Mouse (Mus musculus) lung, postnatal 0 days (tissue): ENCODE measurements around the gene Psmd9.

Experiments used
- CTCF ChIP-seq: IDR thresholded peaks from 2 replicates; pipeline ENCODE4 v1.5.1; 2016; ENCODE audit warnings: antibody characterized with exemption, mild to moderate bottlenecking
- EP300 ChIP-seq: IDR thresholded peaks from 2 replicates; pipeline ENCODE4 v1.6.1; 2016; ENCODE audit warnings: antibody characterized with exemption, mild to moderate bottlenecking, control low read depth

DNA sequence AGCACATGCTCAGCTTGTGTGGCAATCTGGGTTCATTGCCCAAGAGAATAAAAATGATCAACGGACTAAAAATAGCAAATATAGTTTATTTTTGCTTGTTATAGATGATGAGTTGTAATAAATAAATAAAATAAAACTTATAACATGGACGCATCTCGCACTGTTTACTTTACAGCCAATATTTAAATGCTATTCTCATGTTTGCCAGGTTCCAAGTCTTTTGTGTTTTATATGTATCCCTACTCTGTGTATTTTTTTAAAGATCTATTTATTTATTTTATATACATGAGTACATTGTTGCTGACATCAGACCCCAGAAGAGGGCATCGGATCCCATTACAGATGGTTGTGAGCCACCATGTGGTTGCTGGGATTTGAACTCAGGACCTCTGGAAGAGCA lies 108.5 kb downstream of the Psmd9 start:
- TF ChIP-seq CTCF (no peak), EP300 (no peak)
